Mouse (Mus musculus) CD8-positive naive resting alpha-beta T cell, adult 2 months (primary cell): ENCODE measurements around the gene Utrn.

ENCODE experiments used
- DNase-seq, 2 experiments: peaks; one replicate each; pipeline ENCODE4 v3.0.0; 2022; ENCODE audit warnings: low read depth in 2 of 2, low spot score in 2 of 2

Gene Utrn

DNA sequence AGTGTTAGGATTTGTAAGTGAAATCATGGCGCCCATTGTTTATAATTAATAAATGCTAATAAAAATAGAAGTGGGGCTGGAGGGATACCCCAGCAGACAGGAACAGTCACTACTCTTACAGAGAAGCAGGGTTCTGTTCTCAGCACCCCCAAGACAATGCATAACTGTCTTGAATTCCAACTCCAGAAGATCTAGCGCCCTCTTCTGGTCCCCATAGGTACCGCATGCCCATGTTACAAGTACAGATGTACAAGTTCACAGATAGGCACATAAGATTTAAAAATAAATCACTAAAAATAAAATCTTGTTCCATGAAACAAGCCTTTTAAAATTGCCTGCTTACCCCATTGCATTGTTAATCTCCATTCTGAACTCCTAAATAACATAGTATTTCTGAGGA is 168.6 kb downstream of the Utrn start:
- DNase-seq, result peak; percentile 13 to 20

DNA sequence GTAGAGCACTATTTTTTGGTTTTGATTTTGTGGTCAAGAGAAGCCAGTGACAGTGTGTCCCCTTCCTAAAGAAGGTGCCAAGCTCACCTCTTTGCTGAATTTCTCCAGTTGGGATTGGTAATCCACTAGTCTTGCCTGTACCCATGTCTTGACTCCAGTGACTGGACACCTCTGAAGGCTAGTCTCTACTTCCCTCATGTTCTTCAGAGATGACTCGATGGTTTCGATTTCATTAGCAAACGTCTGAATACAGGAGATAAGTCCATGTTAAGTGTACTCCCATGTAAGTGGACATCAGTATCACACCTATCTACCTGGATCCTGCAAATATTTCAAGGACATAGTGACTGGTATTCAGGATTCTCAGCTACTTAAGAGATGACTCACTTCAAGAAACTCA is 171.3 kb downstream of the Utrn start:
- no peak for DNase-seq

DNA sequence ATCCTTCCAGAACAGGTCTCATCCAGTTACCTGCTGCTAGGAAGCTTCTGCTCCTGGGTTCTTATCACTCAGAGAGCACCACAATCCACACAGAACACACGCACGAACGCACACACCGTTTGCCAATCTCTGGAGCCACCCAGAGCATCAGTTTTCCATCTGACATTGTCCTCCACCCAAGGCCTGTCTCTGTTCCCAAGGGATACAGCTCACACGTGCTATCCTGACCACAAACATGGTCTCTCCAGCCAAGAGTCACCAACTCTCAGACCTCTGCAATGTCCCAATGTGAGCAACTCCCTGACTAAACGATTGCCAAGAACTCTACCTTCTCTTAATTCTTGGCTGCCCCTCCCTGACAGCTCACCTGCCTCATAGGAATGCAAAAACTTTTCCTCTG is 172.5 kb downstream of the Utrn start:
- no peak for DNase-seq

DNA sequence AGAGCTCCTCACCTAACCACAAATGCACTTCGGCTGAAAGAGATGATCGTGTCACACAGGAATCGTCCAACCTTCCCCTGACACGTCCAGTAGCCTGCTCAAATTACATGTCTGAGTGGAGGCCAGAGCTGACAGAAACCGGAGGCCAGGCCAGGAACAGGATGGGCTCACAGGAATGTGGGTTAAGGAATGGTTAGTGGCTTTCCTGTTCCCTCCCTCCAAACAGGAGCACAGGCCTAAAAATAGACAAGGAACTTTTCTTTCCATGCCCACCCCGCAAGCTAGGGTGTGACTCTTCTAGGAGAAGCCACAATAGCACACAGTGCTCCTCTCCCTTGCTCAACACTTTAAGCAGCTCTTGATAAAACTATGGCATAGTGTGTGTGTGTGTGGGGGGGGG is 174.4 kb downstream of the Utrn start:
- no peak for DNase-seq

DNA sequence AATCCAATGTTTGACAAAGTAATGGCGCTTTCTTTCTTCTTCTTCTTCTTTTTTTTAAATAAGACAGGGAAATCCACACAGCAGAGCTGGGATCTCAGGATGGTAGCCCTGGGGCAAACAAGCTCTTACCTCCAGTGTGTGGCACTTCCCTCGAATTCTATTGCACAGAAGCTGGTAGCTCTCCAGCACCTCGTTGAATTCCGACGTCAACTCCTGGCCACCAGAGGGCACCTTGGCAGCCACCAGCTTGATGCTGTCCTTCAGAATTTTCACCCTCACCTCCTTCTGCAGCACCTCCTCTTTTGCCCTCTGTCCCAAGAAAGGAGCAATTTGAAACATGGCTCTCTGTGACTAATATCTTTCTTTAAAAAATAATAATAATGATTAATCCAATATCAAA is 178.6 kb downstream of the Utrn start:
- peak in 1 of 2 experiments; percentile 18 for DNase-seq

DNA sequence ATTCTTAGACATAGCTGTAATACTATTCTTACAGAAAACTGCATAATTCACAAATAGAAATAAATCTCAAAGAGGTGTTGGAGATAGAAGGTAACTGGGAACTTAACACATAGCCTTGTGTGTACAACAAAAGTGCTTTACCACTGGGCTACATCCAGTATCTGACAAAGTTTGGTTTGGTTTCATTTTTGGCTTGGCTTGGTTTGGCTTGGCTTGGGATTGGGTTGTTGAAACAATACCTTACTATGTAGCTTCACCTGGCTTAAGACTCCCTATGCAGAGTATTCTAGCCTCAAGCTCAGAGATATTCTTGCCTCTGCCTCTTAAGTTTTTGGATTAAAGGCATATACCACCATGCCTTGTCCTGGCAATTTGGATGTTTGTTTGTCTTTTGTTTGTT is 183.5 kb downstream of the Utrn start:
- no peak for DNase-seq

DNA sequence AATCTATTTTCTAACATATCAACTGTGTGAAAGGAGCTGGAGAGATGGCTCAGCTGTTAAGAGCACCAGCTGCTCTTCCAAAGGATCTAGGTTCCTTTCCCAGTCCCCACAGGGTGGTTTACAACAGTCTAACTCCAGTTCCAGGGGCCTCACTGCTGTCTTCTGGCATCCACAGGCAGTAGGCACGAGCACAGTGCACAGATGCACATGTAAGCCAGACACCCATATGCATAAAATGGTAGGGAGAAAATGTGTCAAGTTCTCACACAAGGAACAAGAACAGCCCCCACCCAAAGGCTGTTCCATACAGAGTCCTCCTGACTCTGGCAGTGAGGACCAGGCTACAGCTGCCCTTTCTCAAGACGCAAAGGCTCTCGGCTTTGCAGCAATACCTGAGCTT is 185.1 kb downstream of the Utrn start:
- DNase-seq, result no peak

DNA sequence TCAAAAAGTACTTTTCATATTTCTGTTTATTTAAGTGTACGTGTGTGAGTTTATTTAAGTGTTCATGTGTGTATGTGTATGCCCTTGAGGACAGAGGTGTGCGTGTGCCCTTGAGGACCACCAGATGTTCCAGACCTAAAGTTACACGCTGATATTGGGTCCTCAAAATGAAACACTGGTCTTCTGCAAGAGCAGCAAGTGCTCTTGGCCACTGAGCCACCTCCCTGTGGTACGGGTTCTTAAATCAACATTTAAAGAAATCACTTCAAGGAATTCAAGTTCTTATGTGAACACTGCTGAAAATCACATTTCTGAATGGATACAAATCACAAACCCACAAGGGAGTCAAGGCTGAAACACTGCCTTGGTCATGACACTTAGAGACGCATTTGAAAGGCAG is 195.9 kb downstream of the Utrn start:
- DNase-seq, result no peak

DNA sequence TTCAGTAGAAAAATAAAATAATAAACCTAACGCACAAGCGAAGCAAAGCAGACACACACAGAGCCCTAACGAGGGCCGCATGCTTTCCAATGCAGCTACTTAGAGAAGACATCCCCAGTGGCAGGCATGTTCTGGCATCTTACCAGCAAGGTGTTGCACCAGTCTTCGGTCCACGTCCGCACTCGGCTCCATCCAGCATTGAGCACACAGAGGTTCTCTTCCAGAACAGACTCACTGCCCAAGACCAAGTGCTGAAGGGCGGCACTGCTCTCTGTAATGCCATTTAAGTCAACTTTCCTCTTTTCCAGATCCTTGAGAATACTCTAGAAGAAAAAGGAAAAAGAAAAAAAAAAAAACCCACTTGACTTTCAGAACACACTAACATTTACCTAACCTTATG is 197.6 kb downstream of the Utrn start:
- no peak for DNase-seq

DNA sequence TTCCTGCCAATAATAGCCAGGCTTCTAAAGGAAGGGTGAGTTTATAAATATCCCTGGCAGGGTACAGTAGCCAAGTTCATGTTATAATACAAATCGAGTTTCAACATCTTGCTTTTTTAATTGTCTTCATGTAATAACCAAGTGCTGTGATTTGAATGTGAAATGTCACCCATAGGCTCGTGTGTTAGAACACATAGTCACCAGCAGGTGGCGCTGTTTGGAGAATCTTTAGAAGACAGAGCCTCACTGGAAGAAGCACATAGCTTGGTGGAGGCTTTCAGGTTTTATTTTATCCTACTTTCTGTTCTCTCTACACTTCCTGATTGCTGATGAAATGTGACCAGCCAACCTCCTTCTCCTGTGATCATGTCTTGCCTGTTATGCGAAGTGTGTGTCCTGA is 207.1 kb downstream of the Utrn start:
- peak in 1 of 2 experiments; percentile 4 for DNase-seq

DNA sequence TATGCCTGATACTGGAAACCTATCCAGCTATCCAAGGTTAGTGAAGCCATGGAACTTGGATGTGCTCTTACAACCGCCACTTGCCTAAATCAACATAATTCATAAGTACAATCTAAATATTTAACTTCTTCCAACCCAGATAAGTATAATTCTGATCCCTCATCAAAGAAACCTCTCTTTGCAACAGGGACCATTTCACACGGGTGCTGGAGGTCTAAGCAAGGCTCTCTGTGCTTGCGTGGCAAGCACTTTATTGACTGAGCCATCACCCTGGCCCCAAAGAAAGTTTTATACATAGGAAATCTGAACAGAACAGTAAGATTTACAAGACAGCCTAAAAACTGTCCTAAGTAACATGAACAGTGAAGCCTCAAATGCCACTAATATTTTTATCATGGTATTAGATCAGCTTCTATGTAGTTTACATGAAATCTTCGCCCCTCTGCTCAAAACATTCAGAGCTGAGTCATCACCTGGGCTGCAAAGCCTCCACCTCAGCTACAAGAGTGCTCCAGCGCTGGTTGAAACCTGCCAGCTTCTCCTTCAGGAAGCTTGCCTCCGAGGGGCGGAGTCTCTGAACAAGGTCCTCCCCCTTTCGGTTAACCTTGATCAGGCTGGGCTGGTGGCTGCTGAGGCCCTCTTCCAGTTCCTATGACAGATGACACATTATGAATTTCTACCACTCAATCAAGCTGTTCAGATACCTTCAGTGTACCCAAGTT is 211.0 kb downstream of the Utrn start:
- DNase-seq, result no peak

DNA sequence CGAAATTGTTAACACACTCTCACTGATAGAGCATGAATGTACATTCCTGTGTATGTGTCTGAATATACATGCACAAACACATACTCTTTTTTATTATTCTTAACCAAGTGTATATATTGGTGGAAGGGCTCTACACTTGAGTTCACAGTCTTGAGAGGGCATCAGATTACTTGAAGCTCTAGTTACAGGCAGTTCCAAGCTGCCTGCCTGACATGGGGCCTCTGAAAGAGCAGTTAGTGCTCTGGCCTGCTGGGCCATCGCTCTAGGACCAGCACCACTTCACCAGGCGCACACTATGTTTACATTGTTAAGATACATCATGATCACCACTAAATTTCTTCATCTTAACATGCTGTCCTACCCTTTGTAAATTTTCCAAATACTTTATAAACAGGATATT is 216.2 kb downstream of the Utrn start:
- no peak for DNase-seq

DNA sequence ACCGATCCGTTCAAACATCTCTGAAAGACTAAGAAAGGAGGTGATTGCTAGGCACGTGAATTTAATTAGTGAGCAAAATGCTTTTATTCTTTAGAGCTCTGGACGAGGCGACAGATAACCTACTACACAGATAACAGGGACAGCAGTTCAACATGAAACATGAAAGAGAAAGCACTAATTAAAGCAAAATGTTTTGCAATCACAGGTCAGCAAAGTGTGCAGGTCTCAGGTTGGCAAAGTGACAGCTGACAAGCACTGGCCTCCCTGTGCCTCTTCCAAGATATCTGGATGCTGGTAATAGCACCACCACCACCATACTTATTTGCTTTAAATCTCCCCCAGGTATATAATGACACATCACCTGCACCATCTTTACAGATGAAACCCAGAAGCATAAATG is 223.0 kb downstream of the Utrn start:
- DNase-seq, result no peak

DNA sequence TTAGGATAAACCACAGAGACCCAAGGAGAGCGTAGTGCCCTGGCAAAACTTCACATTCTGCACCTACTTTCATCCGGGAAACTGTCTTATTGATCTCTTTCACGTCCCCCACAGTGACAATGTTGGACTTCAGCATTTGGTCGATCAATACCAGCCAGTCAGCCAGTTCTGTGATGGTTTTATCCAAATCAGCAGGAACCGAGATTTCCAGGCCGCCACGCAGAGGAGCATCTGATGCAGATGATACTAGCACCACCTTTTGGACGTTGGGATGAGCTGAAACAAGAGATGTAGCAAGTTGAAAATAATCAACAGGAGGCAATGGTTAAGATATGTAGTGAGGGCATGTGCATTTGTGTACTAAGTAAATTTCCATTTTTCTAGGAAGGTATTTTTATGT is 225.8 kb downstream of the Utrn start:
- DNase-seq, result no peak

DNA sequence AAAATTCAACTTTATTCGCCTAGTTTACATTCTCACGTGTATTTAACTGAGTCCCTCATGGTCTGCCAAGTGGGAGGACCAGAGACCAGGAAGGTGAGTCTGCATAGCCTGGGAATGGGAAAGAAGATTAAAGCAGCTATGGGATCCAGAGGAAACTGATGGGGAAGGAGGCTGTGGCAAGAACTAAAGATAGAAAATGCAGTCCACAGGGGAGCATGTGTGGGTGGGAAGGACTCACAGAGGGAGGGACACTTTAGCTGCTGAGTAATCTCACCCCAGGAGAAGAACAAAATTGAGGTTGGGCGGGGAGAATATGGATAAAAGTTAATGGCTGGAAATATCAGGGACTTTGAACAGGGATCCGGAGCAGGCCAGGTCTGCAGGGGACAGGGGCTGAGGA is 229.5 kb downstream of the Utrn start:
- DNase-seq, result no peak

DNA sequence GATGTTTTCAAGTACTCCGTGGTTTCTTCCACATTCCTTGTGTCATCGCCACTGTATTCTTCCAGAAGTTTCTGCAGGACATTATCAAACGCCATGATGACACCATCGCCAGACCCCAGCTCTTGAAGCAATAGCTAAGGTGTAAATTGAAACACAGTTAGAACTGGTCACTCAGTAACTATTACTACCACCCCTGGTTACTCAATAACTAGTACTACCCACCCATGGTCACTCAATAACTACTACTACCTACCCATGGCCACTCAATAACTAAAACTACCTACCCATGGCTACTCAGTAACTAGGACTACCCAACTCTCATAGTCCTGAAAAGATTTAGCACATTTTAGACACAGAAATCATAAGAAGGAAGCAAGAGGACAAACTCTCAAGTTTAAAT is 235.2 kb downstream of the Utrn start:
- no peak for DNase-seq

DNA sequence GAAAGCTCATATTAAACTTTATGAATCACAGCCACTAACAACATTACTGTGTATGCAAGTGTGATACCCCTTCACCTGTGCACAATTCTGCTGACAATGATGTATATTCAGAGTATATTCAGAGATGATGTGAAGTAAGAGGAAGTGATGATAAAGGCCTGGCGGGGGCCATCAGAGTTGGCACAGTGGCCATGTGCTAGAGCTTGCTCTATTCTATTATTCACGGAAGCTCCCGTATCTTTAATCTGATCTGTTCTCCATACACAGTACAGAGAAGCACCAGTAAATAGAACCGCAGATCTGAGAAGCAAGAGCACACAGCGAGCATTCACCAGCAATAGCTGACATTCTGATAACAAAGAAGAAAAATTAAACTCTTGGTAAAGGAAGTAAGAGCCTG is 238.2 kb downstream of the Utrn start:
- DNase-seq, result no peak

DNA sequence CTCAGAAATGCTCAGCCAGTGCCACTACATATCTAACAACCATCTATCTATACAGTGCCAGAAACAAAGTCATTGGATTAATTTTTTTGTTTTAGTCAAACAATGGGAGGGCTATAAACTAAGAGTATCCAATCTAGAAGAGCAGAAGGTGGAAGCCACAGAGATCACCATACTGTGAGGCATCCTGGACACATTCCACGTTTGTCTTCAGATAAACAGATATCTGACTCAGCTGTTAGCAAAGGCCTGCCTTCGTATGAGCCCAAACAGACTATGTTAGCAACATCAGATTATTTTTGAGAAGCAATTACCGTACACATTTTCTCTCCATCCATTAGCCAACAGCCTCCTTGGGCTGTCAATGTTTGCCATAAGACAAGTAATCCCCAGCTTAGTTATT is 250.8 kb downstream of the Utrn start:
- no peak for DNase-seq

DNA sequence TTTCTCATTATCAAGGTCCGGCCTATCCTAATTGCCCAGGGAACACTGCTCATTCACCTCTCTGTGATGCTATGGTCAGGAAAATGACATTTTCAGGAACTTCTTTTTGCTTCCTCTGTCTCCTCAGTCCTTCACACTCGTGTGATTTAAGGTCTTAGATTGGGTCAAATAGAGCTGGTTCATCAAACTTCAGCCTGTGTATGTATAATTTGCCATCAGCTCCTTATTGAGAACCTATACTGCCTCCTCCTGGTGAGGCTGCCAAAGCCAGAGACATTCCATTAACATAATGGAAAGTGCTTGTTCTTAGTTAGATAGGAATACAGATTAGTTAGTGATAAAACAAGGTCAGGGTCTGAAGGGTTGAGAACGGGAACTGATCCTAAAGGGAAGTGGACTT is 253.4 kb downstream of the Utrn start:
- no peak for DNase-seq

DNA sequence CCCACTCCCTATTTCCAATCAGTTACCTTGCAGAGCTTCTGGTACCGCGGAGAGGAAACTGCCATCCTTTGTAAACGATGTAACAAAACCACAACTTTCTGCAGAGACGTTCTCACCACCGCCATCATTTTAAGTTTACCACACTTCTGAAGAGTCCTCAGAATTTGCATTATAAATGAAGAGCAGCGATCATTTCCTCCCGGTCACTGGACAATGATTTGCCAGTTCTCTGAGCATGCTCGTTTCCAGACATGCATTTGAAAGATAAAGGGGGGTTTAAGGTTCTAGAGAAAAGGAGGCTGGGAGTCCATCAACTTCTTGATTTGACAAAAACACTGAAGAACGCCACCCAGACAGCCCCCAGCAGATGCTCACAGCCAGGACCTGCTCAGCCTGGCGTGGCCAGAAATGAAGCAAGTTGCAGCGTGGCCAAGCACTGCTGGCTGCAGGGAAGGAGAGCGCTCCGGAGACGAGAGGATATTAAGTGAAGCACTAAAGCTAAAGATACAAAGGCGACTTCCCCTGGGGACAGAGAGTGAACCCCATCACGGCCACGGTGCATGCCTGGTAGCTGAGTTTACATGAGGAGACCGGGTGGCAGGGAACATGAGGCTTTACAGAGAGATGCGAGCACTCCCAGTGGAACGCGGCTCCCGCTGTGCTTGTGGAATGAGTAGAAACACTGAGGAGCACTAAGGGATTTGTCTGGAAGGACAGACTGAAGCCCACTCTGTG is 254.5 kb downstream of the Utrn start:
- DNase-seq, result peak in 1 of 2 experiments; percentile 4

DNA sequence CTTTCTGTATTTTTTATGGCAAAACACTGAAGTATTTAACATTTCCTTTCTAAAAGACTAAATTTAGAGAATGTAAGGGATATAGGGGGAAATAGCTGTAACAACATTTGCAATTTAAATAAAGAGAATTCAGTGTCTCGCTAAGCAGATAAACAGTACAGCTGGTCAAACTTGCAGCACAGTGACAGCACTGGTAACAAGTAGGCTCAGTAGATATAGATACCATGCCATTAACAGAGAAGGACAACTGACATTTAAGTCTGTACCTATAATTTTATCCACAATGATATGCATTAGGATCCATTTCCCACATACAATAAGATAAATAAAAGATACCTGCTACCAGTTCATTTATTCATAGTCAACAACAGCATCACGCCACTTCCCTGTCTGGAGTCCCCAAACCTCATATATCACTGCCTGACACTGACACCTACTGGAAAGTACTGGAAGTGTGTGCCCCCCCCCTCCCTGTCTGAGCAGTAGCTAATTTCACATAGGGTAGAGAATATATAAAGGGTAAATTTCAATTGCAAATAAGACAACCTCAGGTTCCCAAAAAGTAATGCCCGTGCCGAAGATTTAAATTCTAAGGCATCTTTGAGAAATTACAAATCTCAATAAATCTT is 256.8 kb downstream of the Utrn start:
- peak in 1 of 2 experiments; percentile 7 for DNase-seq

DNA sequence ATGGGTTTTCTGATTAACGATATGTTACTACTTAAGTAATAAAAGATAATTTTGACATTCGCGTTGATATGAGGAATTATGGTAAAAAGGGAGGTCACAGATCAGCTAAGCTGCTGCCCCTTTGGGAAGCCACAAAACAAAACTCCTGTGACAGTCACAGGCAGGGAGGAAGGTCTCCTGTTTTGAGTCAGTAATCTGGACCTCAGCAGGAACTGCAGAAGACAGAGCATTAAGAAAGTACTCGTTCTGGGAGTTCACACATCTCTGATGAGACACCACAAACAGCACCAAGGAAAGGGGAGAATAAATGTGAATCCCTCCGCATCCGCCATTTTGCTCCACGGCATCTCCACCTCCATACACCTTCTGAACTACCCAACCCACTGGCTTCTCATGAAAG is 259.3 kb downstream of the Utrn start:
- DNase-seq, result no peak
